Mouse (Mus musculus) frontal cortex, postnatal 36 days (tissue): Measurements from ENCODE around the gene Nup107.

ENCODE experiments used
- DNase-seq, 2 experiments: peaks; one replicate each; pipeline ENCODE4 v3.0.0; 2022; ENCODE audit warnings: low spot score in 2 of 2

The Nup107 gene

DNA sequence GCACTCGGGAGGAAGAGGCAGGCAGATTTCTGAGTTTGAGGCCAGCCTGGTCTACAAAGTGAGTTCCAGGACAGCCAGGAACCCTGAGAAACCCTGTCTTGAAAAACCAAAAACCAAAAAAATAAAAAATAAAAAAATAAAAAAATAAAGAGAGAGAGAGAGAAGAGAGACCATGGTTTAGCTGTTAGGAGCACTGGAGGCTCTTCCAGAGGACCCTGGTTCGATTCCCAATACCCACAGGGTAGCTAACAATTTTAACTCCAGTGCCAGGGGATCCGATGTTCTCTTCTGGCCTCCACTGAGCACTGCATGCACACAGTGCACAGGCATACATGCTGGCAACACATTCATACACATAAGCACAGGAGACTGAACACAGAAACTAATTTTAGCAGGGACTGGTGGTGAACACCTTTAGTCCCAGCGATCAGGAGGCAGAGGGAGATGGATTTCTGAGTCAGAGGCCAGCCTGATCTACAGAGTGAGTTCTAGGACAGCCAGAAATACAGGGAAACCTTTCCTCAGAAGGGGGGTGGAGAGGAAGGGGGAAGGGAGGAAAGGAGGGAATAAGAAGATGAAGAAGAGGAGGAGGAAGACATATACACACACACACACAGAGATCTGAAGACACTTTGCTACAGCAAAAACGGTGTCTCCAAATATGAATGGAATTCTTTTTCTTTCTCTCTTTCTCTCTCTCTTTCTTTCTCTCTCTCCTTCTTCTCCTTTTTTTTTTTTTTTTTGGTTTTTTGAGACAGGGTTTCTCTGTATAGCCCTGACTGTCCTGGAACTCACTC, 39.5 kb downstream of the Nup107 start:
- no peak for DNase-seq

DNA sequence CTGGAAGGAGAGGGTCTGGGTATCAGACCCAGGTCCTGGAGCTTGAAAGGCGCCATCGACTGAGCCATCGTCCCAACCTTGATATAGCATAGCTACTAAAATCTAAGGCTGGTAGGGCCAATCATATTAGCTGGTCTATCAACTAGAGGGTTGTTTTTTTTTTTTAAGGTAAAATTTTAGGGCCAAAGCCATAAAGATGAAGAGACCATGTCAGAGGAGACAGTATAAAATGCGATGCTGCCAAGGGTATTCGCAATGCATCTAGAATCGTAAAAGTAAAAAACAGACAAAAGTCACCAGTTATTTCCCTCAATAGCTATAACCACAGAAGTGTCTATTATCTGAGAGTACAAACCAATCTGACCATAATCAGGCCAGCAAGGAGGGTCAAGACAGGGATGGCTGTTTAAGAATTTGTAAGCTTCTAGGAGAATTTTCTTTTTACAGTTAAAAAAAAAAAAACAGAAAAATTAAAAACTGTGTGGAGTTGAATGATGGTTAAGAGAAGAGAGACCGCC, 40.1 kb downstream of the Nup107 start:
- DNase-seq: no peak

DNA sequence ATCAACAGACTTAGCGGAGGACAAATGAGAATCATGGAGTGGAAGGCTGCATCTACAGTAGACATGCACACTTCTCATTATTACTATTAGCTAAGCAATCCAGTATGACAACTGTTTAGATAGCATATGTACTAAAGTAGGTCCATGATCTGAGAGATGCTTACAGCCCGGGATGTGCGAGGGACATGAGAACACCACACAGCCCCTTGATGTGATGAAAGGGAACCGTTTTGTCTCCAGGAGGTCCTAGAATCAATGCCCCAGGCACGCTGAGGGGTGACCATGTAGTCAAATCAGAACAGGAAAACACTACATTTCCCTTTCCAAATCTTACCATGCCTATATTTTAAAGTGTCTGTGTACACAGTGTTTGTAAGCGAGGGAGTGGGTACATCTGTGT, 40.8 kb downstream of the Nup107 start:
- no peak for DNase-seq

DNA sequence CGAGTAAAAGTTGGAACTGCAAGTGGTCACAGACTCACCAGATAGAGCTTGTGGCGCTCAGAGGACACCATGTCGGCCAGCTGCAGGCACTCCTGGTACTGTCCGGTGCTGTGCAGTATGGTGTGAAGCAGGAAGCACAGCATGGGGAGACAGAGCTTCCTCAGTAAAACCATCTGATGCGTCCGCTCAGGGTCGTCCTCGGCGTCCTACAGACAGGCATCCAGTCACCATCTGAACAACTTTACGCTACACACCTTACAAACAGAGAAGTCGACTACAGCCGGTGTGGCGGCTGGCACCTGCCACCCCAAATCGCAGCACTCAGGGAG, 41.3 kb downstream of the Nup107 start:
- DNase-seq: no peak

- no peak for DNase-seq
Measured at GRCm38 (mm10) chr10:117750529-117751281, 41.8 kb downstream of the Nup107 start.

- no peak for DNase-seq
Measured at GRCm38 (mm10) chr10:117749787-117750343, 42.6 kb downstream of the Nup107 start.

DNA sequence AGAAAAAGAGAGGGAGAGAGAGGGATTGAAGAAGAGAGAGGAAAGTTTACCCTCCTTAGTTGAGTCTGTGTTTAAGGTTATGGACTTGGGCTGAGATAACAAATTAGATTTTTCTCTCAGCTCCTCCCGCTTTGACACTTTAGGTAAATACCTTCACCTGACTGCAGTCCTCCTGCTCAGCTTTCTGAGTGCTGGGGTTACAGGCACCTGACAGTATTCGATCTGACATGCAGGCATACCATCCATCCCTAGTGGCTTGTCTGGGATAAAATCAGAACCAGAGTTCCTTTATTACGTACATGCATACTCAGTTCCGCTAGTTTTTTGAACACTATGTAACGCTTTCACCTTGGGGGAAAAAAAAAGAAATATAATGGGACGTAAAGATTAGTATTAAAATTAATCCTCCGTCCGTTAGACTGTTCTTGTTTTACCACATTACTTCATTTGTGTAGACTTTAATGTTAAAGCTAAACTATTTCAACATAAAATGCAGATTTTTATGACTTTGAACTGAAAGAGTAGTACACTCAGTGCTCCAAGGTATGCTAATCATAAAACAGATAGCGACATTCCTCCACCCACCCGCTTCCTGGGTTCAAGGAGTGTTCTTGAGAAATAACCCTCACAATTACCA, 43.3 kb downstream of the Nup107 start:
- no peak for DNase-seq

- DNase-seq: no peak
Measured at GRCm38 (mm10) chr10:117748276-117749049, 44.0 kb downstream of the Nup107 start.

DNA sequence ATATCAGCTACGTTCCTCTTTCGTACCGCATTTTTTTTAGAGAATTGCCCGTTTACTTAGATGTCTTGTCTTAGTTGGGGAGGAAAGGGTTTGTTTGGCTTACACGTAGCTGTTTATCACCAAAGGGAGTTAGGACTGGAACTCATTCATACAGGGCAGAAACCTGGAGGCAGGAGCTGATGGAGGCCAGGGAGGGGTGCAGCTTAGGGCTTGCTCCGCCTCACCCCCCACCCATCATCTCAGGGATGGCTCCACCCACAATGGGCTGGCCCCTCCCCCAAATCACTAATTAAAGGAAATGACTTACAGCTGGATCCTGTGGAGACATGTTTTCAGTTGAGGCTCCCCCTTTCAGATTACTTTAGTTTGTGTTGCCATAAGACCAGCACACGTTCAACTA, 44.8 kb downstream of the Nup107 start:
- DNase-seq: no peak

DNA sequence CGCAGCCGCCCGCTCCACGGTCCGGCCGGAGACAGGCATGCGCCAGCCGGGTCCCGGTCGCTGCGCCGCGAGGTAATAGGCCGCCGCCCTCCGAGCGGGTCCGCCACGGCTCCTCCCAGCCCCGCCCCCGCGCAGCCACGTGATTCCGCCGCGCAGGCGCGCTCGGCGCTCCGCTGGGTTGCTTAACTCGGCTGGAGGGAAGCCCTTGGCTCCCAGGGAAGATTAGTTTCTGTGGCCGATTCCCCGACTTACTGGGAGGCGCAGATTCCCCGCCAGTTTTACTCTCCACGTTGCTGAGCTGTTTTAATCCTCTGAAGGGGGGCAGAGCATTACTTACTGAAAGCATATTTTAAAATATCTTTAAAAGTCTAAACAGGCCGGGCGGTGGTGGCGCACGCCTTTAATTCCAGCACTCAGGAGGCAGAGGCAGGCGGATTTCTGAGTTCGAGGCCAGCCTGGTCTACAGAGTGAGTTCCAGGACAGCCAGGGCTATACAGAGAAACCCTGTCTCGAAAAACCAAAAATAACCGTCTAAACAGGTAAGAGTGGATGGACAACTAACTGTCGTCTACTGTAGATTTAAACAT, 46.1 kb downstream of the Nup107 start, which contains the start of gene Slc35e3:
Slc35e3 (minus strand) TSS at position 69 of the 587 bp plus-strand sequence.
- peak; percentile 94 to 95 for DNase-seq

GRCm38 (mm10) chr10:117745570-117746296, 46.8 kb downstream of the Nup107 start:
- DNase-seq: peak; percentile 26 to 36

DNA sequence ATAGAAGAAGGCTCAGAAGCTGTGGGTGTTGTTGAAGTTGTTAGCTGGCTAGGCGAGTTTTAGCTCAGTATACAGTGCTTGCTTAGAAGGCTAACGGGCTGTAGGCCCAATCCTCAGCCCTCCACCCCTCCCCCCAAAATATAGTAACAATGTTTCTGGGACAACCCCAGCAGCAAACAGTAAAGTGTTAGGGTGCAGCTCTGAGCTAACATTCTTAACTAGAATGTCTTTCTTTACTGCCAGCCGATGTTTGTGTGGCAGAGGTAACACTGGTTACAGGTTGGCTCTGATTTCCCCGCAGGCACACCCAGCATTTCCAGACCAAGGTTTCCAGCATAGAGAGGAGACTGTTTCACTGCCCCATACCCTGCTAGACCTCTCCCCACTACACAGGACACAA, 48.6 kb downstream of the Nup107 start:
- no peak for DNase-seq

DNA sequence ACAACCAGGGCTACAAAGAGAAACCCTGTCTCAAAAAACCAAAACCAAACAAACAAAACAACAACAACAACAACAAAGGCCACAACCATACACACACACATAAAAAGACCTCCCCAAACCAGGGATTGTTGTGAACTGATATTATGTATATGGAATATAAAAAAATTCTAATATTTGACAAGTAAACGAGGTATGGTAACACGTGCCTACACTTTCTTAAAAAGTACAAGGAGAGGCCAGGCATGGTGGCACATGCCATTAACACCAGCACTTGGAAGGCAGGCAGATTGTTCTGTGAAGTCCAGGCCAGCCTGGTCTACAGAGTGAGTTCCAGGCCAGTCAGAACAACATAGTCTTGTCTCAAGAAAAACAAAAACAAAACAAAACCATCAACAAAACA, 49.3 kb downstream of the Nup107 start:
- no peak for DNase-seq

DNA sequence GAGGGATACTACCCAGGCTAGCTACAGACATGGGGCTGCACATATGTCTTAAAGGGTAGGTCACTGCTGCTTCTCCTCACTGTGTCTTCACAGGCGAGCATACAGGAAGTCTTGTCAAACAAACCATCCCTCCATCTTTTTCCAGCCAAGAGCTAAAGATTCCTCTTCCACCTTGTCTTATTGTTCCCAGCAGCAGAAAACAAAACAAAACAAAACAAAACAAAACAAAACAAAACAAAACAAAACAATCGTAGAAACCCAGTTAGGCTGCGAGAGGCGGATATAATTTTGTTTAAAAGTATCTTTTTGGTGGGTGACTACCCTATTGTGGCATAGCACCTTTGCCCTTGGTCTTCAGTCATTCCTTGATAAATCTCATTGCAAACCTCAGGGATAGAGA, 49.9 kb downstream of the Nup107 start:
- no peak for DNase-seq

DNA sequence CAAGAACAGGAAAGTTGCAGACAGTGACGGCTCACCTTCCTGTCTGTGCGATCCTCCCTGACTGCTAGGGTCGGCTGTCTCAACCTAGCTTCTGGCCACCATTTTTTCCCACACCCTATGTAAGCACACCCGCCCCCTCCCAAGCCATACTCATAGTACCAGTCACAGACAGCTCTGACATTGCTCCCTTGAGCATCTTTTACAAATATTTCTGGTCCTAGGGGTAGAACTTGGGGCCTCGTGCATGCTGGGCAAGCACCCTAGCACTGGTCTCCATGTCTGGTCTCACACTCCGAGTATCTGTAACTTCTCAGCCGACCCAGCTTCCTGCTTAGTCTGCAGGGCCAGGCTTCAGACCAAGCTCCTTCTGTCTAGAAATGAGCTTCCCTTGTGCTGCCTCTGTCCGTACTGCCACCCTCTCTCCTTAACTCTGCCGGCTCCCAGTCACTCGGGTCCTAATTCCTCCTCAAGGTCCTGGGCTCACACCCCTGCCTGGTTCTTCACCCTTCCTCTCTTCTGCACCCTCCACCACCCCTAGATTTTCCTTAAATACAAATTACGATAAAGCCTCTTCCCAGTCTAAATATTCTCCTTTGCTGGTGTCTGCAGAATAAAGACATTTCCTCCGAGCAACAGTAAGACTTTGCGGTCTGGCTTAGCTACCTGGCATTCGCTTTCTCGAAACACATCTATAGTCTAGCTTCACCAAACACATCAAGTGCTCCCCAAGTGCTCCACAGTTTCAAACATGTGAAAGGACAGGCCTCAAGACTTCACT, 50.6 kb downstream of the Nup107 start:
- no peak for DNase-seq

DNA sequence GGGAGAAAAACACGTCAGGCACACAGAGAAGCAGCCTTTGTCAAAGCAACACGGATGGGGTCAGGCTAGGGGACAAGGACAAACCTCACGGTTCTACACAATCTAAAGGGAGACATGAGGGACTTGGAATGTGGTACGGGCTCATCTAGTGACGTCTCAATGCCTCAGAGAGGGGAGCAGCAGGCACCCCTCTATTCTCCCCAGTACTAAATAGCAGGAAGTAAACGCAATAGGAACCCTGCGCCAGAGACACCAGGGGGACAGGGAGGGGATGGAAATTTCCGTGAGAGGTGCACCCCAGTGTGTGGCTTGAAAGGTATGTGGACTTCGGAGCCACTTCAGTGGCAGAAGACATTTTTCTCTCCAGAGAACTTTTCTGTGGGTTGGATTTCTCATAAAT, 51.6 kb downstream of the Nup107 start:
- DNase-seq: no peak

DNA sequence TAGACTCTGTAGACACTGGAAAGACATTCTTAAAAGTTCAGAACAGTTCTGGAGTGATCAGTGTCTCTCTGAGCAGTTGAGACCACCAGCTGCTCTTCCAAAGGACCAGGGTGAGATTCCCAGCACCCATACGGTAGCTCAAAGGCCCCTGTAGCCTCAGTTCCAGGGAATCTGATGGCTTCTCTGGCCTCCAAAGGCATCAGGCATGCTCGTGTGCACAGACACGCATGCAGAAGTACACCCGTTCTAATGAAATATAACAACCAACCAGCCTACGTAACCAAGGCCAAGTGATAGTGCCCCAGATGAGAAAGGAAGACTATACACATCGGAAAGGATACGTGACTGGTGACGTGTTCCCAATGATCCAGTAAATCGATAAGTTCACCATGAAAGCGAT, 52.3 kb downstream of the Nup107 start:
- DNase-seq: no peak

DNA sequence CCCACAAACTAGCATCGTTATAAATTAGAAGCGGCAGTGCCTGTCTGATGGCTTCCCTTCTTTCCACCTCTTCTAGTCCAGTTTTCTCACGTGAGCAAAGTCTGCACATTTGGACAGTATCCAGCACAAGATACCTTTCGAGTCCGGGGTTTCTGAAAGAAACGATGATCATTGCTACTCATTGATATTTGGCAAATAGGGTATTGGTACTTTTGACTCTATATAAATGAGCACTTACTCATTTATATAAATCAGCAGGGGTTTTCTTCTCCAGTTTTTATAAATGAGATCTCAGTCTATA, 52.9 kb downstream of the Nup107 start:
- no peak for DNase-seq

DNA sequence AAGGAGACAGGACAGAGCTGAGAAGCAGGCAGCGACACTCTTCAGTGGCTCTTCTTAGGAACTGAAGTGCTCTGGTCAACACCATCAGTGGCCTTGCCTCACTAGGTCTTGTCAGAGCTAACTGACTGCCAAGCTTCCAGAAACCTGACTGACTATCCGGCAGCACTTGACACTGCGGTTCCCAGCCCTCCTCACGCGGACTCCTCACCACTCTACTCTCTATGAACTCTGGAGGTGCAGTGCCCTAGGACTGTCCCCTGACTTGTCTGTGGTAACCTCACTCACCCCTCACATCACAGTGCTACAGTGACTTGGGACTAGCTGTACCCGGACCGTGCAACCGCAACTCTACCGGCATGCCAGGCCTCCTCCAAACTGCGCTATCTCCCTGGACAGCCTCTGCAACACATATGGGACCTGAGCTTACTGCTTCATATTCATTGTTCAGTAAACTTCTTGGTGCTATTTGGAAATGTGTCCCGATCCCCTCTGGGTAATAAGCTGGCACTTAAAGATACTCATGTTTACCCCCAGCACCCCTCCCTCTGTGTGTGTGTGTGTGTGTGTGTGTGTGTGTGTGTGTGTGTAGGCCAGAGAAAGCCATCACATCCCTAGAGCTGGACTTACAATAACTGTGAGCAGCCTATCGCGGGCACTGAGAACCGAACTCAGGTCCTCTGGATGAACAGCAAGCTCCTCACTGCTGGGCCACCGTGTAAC, 53.4 kb downstream of the Nup107 start:
- DNase-seq: no peak
